ENCODE assay signal across 8 mouse cellular contexts in the genomic region with DNA sequence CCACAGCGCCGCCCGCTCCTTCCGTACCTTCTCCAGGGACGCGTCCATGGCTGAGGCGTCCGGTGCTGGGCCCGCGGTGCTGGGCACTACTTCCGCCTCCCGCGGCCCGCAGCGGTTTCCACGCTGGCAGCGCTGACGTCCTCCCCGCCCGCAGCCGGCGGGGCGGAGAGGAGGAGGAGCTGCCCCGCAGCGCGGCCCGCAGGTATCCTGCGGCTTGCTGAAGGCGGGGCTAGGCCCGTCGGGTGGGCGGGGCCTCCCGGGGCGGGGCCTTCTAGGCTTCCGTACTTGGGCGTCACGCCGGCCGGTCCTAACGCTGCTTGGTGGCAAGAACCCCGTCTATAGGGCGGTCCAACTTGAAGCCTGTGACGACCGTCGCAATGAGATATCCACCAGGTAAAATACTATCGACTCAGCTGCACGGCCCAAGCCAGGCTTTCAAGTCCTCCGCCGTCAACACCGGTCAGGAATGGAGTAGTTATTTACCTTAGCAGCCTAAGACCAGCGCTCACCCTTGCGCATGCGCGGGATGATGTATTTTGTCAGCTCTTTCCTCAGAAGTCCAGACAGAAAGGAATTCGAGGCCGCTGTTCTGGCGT. TPM values are rescaled to one million over a fixed set of nuclear protein-coding genes. Genes with fewer than 3 reads are reported as not detected.
DNase-seq lines count a peak whose midpoint lies in the region; ATAC-seq lines count a peak whose summit lies in the region.

Pdxdc1 (minus strand) TSS at position 244 of the 596 bp plus-strand sequence.
Mpv17l (plus strand) TSS at position 274 of the 596 bp plus-strand sequence.

- under 1% methylated on average over 46 of the region's 57 CpGs for WGBS in intestine, embryonic 14.5 days

- H3K27ac ChIP-seq in intestine, embryonic 14.5 days (ENCODE audit: low read depth): peak within 1 kb of the TSS; percentile 88

- peaks cover 3% of the 10 kb centered on the region for H3K4me1 ChIP-seq in intestine, embryonic 14.5 days (replicated peaks; ENCODE audit: control insufficient read depth, insufficient read depth, low read length)

- peak within 1 kb of the TSS; percentile 95 for H3K9ac ChIP-seq in intestine, embryonic 14.5 days (ENCODE audit: low read length)

- no peaks in the 10 kb centered on the region for H3K9me3 ChIP-seq in intestine, embryonic 14.5 days (ENCODE audit: control insufficient read depth, low read length)

- intact Hi-C loops in left cerebral cortex, postnatal 14 days (cut with DNase I): loop anchor here (1.0 to 5.0 kb wide), 2 partner anchors 204 to 256 kb away; no protein-coding TSS in a partner anchor

- H3K4me3 ChIP-seq in intestine, embryonic 14.5 days (ENCODE audit: low read depth, low read length): peak within 1 kb of the TSS; percentile 98

- no peaks in the 10 kb centered on the region for H3K27me3 ChIP-seq in intestine, embryonic 14.5 days (replicated peaks; ENCODE audit: control insufficient read depth, insufficient read depth, low read length)

- ATAC-seq in intestine, embryonic 14.5 days (replicated peaks; ENCODE audit: low FRiP score, low TSS enrichment, low read depth): peak; percentile 98

- no peaks in the 10 kb centered on the region for H3K36me3 ChIP-seq in intestine, embryonic 14.5 days (ENCODE audit: control insufficient read depth, insufficient read depth, low read length)

- DNase-seq in adrenal gland, adult 18-20 months (ENCODE audit: low spot score in 2 of 2): peak; percentile 97 to 98
- peak; percentile 96 for DNase-seq in embryo, embryonic 11 days
- peak; percentile 98 for DNase-seq in gastrocnemius, postnatal 25 days
- DNase-seq in intestine, embryonic 14.5 days (ENCODE audit: low spot score): peak; percentile 99
- peak; percentile 97 to 98 for DNase-seq in left cerebral cortex, postnatal 14 days (ENCODE audit: low spot score in 2 of 2)
- DNase-seq in mesoderm, embryonic 11.5 days (ENCODE audit: low read depth, low spot score): peak; percentile 95
- DNase-seq in right cerebral cortex, postnatal 36 days (ENCODE audit: low spot score in 2 of 2): peak; percentile 97
- DNase-seq in yolk sac, embryonic 10.5 days (ENCODE audit: low spot score): peak; percentile 98

- H3K4me2 ChIP-seq in intestine, embryonic 14.5 days (ENCODE audit: low read length): peak within 1 kb of the TSS; percentile 72

RNA-seq across cellular contexts. Expression of gene Pdxdc1, which starts in this region (rescaled TPM):
- total RNA-seq in adrenal gland, adult 18-20 months (2021): 10 to 100 TPM; 85.3 to 93.7 TPM
- total RNA-seq in gastrocnemius, postnatal 25 days (2021): 10 to 100 TPM; 41.8 to 47.7 TPM
- 92.9 and 99.7 TPM in 2 replicates for polyA plus RNA-seq in intestine, embryonic 14.5 days (2014; fragmentation: Nextera tagmentation; extraction: Ambion mirVana)
- total RNA-seq in left cerebral cortex, postnatal 14 days (2021): 10 to 100 TPM; 72.2 to 73.0 TPM

RNA-seq across cellular contexts. Expression of gene Mpv17l, which starts in this region (rescaled TPM):
- total RNA-seq in adrenal gland, adult 18-20 months (2021): 1 to 10 TPM; 7.0 to 7.1 TPM
- total RNA-seq in gastrocnemius, postnatal 25 days (2021): 1 to 10 TPM in 1 of 2 experiments, under 1 TPM in 1; 0.69 to 1.0 TPM
- polyA plus RNA-seq in intestine, embryonic 14.5 days (2014; fragmentation: Nextera tagmentation; extraction: Ambion mirVana): 8.1 and 8.3 TPM in 2 replicates
- 10 to 100 TPM; 69.6 to 70.1 TPM for total RNA-seq in left cerebral cortex, postnatal 14 days (2021)

Comparison
In these comparisons a context has a peak if more than half of its experiments do, and no peak if none do; other contexts are left out.
1. Peak in every context shown above with its lines: DNase-seq, ATAC-seq, H3K4me3 ChIP-seq and H3K27ac ChIP-seq.
2. RNA of gene Mpv17l (total RNA-seq): 69.6 to 70.1 TPM in left cerebral cortex, postnatal 14 days; 7.0 to 7.1 TPM in adrenal gland, adult 18-20 months and 0.69 to 1.0 TPM in gastrocnemius, postnatal 25 days; every median in the first group is over 4 times any median in the second.